In genomic region chrX:38429455-38429854, GRCm38 (mm10) we compare ENCODE assay signal across 1 mouse cellular context.
A peak's percentile ranks its signal among the peaks of the same experiment; 100 is the strongest.
TF ChIP-seq lines count a peak whose summit lies in the region.

No protein-coding gene starts in this region.

TF ChIP-seq in CH12.LX, 34 proteins besides CTCF, POLR2A, EP300 and RAD21:
- no peak for TF ChIP-seq SMC3 (IDR thresholded peaks at IDR 0.05; ENCODE audit: low read depth, low read length)
- TF ChIP-seq JUN (IDR thresholded peaks at IDR 0.05; ENCODE audit: insufficient read depth, low read depth, low read length) = peak; percentile 64
TF ChIP-seq in CH12.LX: peak in this region for 1.
